Mouse (Mus musculus): ENCODE measurements around the gene Thegl. TPM values are rescaled to one million over a fixed set of nuclear protein-coding genes. Genes with fewer than 3 reads are reported as not detected.
"Not testable (repeated sequence)": the region's sequence is repeated elsewhere in the genome, so short reads cannot be mapped to it uniquely, and the experiment has no call there.

Thegl gene
- polyA plus RNA-seq (2016; fragmentation: Nextera tagmentation; extraction: Ambion mirVana) = not detected in 2 replicates

- peak; percentile 100 for ATAC-seq (ENCODE audit: low FRiP score, low read depth)
- WGBS = 13% methylated on average over 54 of the region's 57 CpGs
- Histone ChIP-seq H3K9me3 (no peaks in the 10 kb centered on the region), H3K4me3 (peak within 1 kb of the TSS; percentile 56), H3K27me3 (peaks cover 27% of the 10 kb centered on the region), H3K9ac (replicated peaks) (peak within 1 kb of the TSS; percentile 49), H3K36me3 (no peaks in the 10 kb centered on the region), H3K4me2 (replicated peaks) (peak within 1 kb of the TSS; percentile 79), H3K27ac (replicated peaks) (no peak within 1 kb of the TSS), H3K4me1 (peaks cover 3% of the 10 kb centered on the region; the same call in 1 of the 2 replicates)
These were observed at the start of gene Thegl for GRCm38 (mm10) chr5:77015544-77016482. TSS of gene Thegl (plus strand) at chr5:77016023.

GRCm38 (mm10) chr5:76969250-76969649 is 46.6 kb upstream of the Thegl start:
- ATAC-seq (ENCODE audit: low FRiP score, low read depth) = no peak
- WGBS = 85% methylated on average over 5 of the region's 5 CpGs
- Histone ChIP-seq H3K27ac (replicated peaks) (no peak overlapping the region), H3K4me1 (peaks cover 9% of the 10 kb centered on the region), H3K27me3 (no peaks in the 10 kb centered on the region), H3K9ac (replicated peaks) (no peak overlapping the region), H3K36me3 (peaks cover 46% of the 10 kb centered on the region), H3K4me2 (replicated peaks) (no peak overlapping the region), H3K4me3 (no peak overlapping the region), H3K9me3 (no peaks in the 10 kb centered on the region)

DNA sequence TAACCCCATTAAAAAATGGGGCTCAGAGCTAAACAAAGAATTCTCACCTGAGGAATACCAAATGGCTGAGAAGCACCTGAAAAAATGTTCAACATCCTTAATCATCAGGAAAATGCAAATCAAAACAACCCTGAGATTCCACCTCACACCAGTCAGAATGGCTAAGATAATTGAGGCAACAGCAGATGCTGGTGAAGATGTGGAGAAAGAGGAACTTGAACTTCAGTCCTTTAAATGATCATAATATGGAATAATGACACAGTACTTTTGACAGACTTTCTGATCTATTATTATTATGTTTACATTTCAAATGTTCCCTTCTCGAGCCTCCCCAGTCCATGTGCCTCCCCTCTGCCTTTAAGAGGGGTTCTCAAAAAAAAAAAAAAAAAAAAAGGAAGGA is 44.7 kb upstream of the Thegl start:
- not testable (repeated sequence) for H3K9ac ChIP-seq (replicated peaks); H3K9me3 ChIP-seq; H3K27me3 ChIP-seq; H3K27ac ChIP-seq (replicated peaks); H3K4me3 ChIP-seq; ATAC-seq (ENCODE audit: low FRiP score, low read depth); H3K4me2 ChIP-seq (replicated peaks)
- H3K36me3 ChIP-seq = peaks cover 36% of the 10 kb centered on the region
- WGBS = 91% methylated on average over 1 of the region's 1 CpGs
- peaks cover 17% of the 10 kb centered on the region for H3K4me1 ChIP-seq

GRCm38 (mm10) chr5:76973488-76973887 is 42.3 kb upstream of the Thegl start:
- peaks cover 27% of the 10 kb centered on the region for H3K36me3 ChIP-seq
- H3K9me3 ChIP-seq = no peaks in the 10 kb centered on the region
- ATAC-seq (ENCODE audit: low FRiP score, low read depth) = no peak
- H3K4me3 ChIP-seq = peak overlapping the region; percentile 88
- WGBS = 74% methylated on average over 3 of the region's 3 CpGs
- no peak overlapping the region for H3K27ac ChIP-seq (replicated peaks)
- H3K4me2 ChIP-seq (replicated peaks) = peak overlapping the region; percentile 91
- H3K27me3 ChIP-seq = no peaks in the 10 kb centered on the region
- peak overlapping the region; percentile 82; the same call in 1 of the 2 replicates for H3K9ac ChIP-seq (replicated peaks)
- peaks cover 17% of the 10 kb centered on the region for H3K4me1 ChIP-seq

DNA sequence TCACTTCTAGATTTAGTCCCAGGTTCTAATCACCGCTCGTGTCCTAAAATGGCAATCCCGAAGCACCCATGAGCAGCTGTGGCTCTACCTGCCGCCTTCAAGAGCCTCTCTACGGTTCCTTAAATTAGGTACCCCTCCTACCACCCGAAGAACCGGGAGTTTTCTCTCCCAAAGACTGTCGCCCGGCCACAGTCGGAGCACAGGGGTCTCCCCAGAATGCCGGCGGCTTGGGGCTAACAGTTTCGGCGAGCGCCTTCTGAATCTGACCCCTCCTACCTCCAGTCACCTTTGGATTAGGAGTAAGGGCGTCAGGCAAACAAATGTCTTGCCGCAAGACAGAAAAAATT is 41.6 kb upstream of the Thegl start:
- H3K27ac ChIP-seq (replicated peaks) = peak overlapping the region; percentile 84; the same call in 1 of the 2 replicates
- peaks cover 17% of the 10 kb centered on the region for H3K4me1 ChIP-seq
- H3K27me3 ChIP-seq = no peaks in the 10 kb centered on the region
- peaks cover 26% of the 10 kb centered on the region for H3K36me3 ChIP-seq
- H3K9ac ChIP-seq (replicated peaks) = peak overlapping the region; percentile 82
- H3K4me3 ChIP-seq = peak overlapping the region; percentile 88
- no peaks in the 10 kb centered on the region for H3K9me3 ChIP-seq
- 3% methylated on average over 17 of the region's 17 CpGs for WGBS
- peak; percentile 52 for ATAC-seq (ENCODE audit: low FRiP score, low read depth)
- peak overlapping the region; percentile 91 for H3K4me2 ChIP-seq (replicated peaks)

GRCm38 (mm10) chr5:76974554-76975285 is 41.1 kb upstream of the Thegl start, which contains the start of gene Srp72:
TSS of gene Srp72 (plus strand) at chr5:76974683.
- Histone ChIP-seq H3K4me1 (peaks cover 17% of the 10 kb centered on the region), H3K27me3 (no peaks in the 10 kb centered on the region), H3K27ac (replicated peaks) (peak within 1 kb of the TSS; percentile 84), H3K4me3 (peak within 1 kb of the TSS; percentile 88), H3K9ac (replicated peaks) (peak within 1 kb of the TSS; percentile 82), H3K9me3 (no peaks in the 10 kb centered on the region), H3K4me2 (replicated peaks) (peak within 1 kb of the TSS; percentile 91), H3K36me3 (peaks cover 26% of the 10 kb centered on the region)
- ATAC-seq (ENCODE audit: low FRiP score, low read depth) = peak; percentile 93
- under 1% methylated on average over 56 of the region's 60 CpGs for whole genome bisulfite sequencing

GRCm38 (mm10) chr5:76975736-76976135 is 40.1 kb upstream of the Thegl start:
- no peak overlapping the region for H3K27ac ChIP-seq (replicated peaks)
- WGBS = 94% methylated on average over 8 of the region's 8 CpGs
- peak overlapping the region; percentile 91 for H3K4me2 ChIP-seq (replicated peaks)
- H3K27me3 ChIP-seq = no peaks in the 10 kb centered on the region
- peak overlapping the region; percentile 88; the same call in 1 of the 2 replicates for H3K4me3 ChIP-seq
- peaks cover 26% of the 10 kb centered on the region for H3K36me3 ChIP-seq
- ATAC-seq (ENCODE audit: low FRiP score, low read depth) = no peak
- no peaks in the 10 kb centered on the region for H3K9me3 ChIP-seq
- H3K4me1 ChIP-seq = peaks cover 17% of the 10 kb centered on the region
- 0 out of 2 replicates have a peak overlapping the region, but pooled peaks have one; percentile 82 for H3K9ac ChIP-seq (replicated peaks)

DNA sequence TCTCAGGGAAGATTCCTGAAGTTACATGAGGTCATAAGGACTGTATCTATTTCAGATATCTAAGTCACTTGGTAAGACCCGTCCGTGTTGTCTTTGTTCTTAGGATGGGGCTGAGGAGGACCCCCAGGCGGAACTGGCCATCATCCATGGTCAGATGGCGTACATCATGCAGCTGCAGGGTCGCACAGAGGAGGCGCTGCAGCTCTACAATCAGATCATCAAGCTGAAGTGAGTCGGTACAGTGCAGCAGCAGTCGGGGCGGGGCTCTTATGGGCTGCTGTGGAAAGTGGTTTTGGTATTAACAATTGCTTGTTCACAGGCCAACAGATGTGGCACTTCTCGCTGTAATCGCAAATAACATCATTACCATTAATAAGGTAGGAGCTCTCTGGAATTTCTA is 31.8 kb upstream of the Thegl start:
- 96% methylated on average over 11 of the region's 11 CpGs for WGBS
- Histone ChIP-seq H3K36me3 (peaks cover 78% of the 10 kb centered on the region), H3K9me3 (no peaks in the 10 kb centered on the region)

GRCm38 (mm10) chr5:76990789-76991188 is 25.0 kb upstream of the Thegl start:
- Histone ChIP-seq H3K27ac (replicated peaks) (no peak overlapping the region), H3K4me2 (replicated peaks) (no peak overlapping the region), H3K4me3 (no peak overlapping the region), H3K9ac (replicated peaks) (no peak overlapping the region), H3K9me3 (no peaks in the 10 kb centered on the region), H3K36me3 (peaks cover 74% of the 10 kb centered on the region), H3K4me1 (no peaks in the 10 kb centered on the region), H3K27me3 (no peaks in the 10 kb centered on the region)
- WGBS = 95% methylated on average over 3 of the region's 3 CpGs
- no peak for ATAC-seq (ENCODE audit: low FRiP score, low read depth)

More for the DNA sequence above, 31.8 kb upstream of the Thegl start:
- ATAC-seq (ENCODE audit: low FRiP score, low read depth) = no peak
- no peak overlapping the region for H3K27ac ChIP-seq (replicated peaks)
- H3K9ac ChIP-seq (replicated peaks) = no peak overlapping the region
- no peak overlapping the region for H3K4me2 ChIP-seq (replicated peaks)
- H3K27me3 ChIP-seq = no peaks in the 10 kb centered on the region
- no peak overlapping the region for H3K4me3 ChIP-seq
- H3K4me1 ChIP-seq = no peaks in the 10 kb centered on the region

GRCm38 (mm10) chr5:76993174-76993814 is 22.5 kb upstream of the Thegl start:
- no peak overlapping the region for H3K9ac ChIP-seq (replicated peaks)
- no peaks in the 10 kb centered on the region for H3K27me3 ChIP-seq
- H3K27ac ChIP-seq (replicated peaks) = no peak overlapping the region
- H3K4me1 ChIP-seq = no peaks in the 10 kb centered on the region
- H3K4me3 ChIP-seq = no peak overlapping the region
- no peak overlapping the region for H3K4me2 ChIP-seq (replicated peaks)
- no peak for ATAC-seq (ENCODE audit: low FRiP score, low read depth)
- peaks cover 77% of the 10 kb centered on the region for H3K36me3 ChIP-seq
- WGBS = 92% methylated on average over 5 of the region's 5 CpGs
- H3K9me3 ChIP-seq = no peaks in the 10 kb centered on the region

DNA sequence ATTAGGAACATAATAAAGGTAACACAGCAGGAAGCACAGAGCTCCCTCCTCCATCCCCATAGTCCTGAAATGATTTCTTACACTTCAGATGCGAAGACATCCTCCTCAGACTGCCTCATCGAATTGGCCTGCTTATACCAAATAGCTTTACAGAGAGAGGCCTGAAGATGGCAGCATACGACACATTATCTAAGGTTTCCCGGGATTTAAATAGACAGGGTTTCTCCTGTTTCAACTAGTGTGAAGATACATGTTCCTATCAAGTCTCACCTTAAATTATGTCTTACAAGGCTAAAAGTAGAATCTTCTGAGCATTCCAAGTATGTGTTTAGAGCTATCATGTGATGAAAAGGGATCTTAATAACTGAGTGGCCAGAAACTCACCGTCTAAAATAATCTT is 17.4 kb upstream of the Thegl start:
- Histone ChIP-seq H3K9ac (replicated peaks) (no peak overlapping the region), H3K4me3 (no peak overlapping the region), H3K36me3 (peaks cover 60% of the 10 kb centered on the region), H3K4me1 (no peaks in the 10 kb centered on the region), H3K27ac (replicated peaks) (no peak overlapping the region), H3K27me3 (no peaks in the 10 kb centered on the region), H3K9me3 (no peaks in the 10 kb centered on the region), H3K4me2 (replicated peaks) (no peak overlapping the region)
- ATAC-seq (ENCODE audit: low FRiP score, low read depth) = no peak
- WGBS = 53% methylated on average over 5 of the region's 5 CpGs
